Mouse (Mus musculus): ENCODE measurements around the gene Gpd2. TPM values are rescaled to one million over a fixed set of nuclear protein-coding genes. Genes with fewer than 3 reads are reported as not detected.
A peak's percentile ranks its signal among the peaks of the same experiment; 100 is the strongest.

Gene Gpd2
- total RNA-seq, 4 experiments from 2014 or later: 193 to 241 (median 217) TPM

GRCm38 (mm10) chr2:57297226-57297625, 59.8 kb downstream of the Gpd2 start:
- DNase-seq (ENCODE audit: low spot score in 2 of 2): no peak

- peak; percentile 57 to 69 for DNase-seq (ENCODE audit: low spot score in 2 of 2)
These were observed 64.1 kb downstream of the Gpd2 start for GRCm38 (mm10) chr2:57301539-57301938.

GRCm38 (mm10) chr2:57304212-57304611, 66.8 kb downstream of the Gpd2 start:
- DNase-seq (ENCODE audit: low spot score in 2 of 2): no peak

- no peak for DNase-seq (ENCODE audit: low spot score in 2 of 2)
These were observed 74.9 kb downstream of the Gpd2 start for GRCm38 (mm10) chr2:57312268-57312797.

- no peak for DNase-seq (ENCODE audit: low spot score in 2 of 2)
These were observed 78.6 kb downstream of the Gpd2 start for GRCm38 (mm10) chr2:57316055-57316454.

- no peak for DNase-seq (ENCODE audit: low spot score in 2 of 2)
These were observed 80.9 kb downstream of the Gpd2 start for GRCm38 (mm10) chr2:57318336-57318735.

GRCm38 (mm10) chr2:57326091-57326490, 88.7 kb downstream of the Gpd2 start:
- DNase-seq (ENCODE audit: low spot score in 2 of 2): no peak

GRCm38 (mm10) chr2:57329327-57329726, 91.9 kb downstream of the Gpd2 start:
- no peak for DNase-seq (ENCODE audit: low spot score in 2 of 2)

- no peak for DNase-seq (ENCODE audit: low spot score in 2 of 2)
These were observed 93.4 kb downstream of the Gpd2 start for GRCm38 (mm10) chr2:57330812-57331211.

GRCm38 (mm10) chr2:57331266-57331665, 93.8 kb downstream of the Gpd2 start:
- DNase-seq (ENCODE audit: low spot score in 2 of 2): no peak

- no peak for DNase-seq (ENCODE audit: low spot score in 2 of 2)
These were observed 96.0 kb downstream of the Gpd2 start for GRCm38 (mm10) chr2:57333481-57333880.

- no peak for DNase-seq (ENCODE audit: low spot score in 2 of 2)
These were observed 98.0 kb downstream of the Gpd2 start for GRCm38 (mm10) chr2:57335397-57335796.

GRCm38 (mm10) chr2:57338779-57339178, 101.3 kb downstream of the Gpd2 start:
- DNase-seq (ENCODE audit: low spot score in 2 of 2): no peak

- DNase-seq (ENCODE audit: low spot score in 2 of 2): no peak
These were observed 105.5 kb downstream of the Gpd2 start for GRCm38 (mm10) chr2:57342910-57343309.

- no peak for DNase-seq (ENCODE audit: low spot score in 2 of 2)
These were observed 113.2 kb downstream of the Gpd2 start for GRCm38 (mm10) chr2:57350615-57351014.

- DNase-seq (ENCODE audit: low spot score in 2 of 2): no peak
These were observed 116.4 kb downstream of the Gpd2 start for GRCm38 (mm10) chr2:57353722-57354432.

- DNase-seq (ENCODE audit: low spot score in 2 of 2): no peak
These were observed 117.4 kb downstream of the Gpd2 start for GRCm38 (mm10) chr2:57354848-57355247.

- DNase-seq (ENCODE audit: low spot score in 2 of 2): no peak
These were observed 118.9 kb downstream of the Gpd2 start for GRCm38 (mm10) chr2:57356222-57356822.

- DNase-seq (ENCODE audit: low spot score in 2 of 2): no peak
These were observed 125.1 kb downstream of the Gpd2 start for GRCm38 (mm10) chr2:57362503-57362902.

- DNase-seq (ENCODE audit: low spot score in 2 of 2): no peak
These were observed 137.2 kb downstream of the Gpd2 start for GRCm38 (mm10) chr2:57374647-57375046.

- no peak for DNase-seq (ENCODE audit: low spot score in 2 of 2)
These were observed 137.9 kb downstream of the Gpd2 start for GRCm38 (mm10) chr2:57375138-57375837.

Data from gastrocnemius, adult 8-10 months (tissue).